Mouse (Mus musculus) neural tube, embryonic 12.5 days (tissue): ENCODE data around the gene Pcnp. TPM values are rescaled to one million over a fixed set of nuclear protein-coding genes. Genes with fewer than 3 reads are reported as not detected.
A peak's percentile ranks its signal among the peaks of the same experiment; 100 is the strongest.
"Not testable (repeated sequence)": the region's sequence is repeated elsewhere in the genome, so short reads cannot be mapped to it uniquely, and the experiment has no call there.

ENCODE experiments used
- ATAC-seq: fragments of 200-750 bp; cut with Nextera tagmentation; 2 replicates; pipeline ENCODE4 v1.8.0; 2017; ENCODE audit warnings: low read depth, mild to moderate bottlenecking, moderate TSS enrichment, moderate library complexity; ENCODE audit not compliant: low FRiP score
- H3K27ac ChIP-seq: fragments of 300-500 bp; sonication (generic); 2 replicates; pipeline ENCODE4 v1.5.1; 2016
- H3K27me3 ChIP-seq: fragments of 300-500 bp; sonication (generic); replicated peaks from 2 replicates; pipeline ENCODE4 v1.6.1; 2016; ENCODE audit warnings: mild to moderate bottlenecking
- H3K36me3 ChIP-seq: fragments of 300-500 bp; sonication (generic); 2 replicates; pipeline ENCODE4 v1.6.1; 2016; ENCODE audit warnings: mild to moderate bottlenecking
- H3K4me1 ChIP-seq: fragments of 300-500 bp; sonication (generic); 2 replicates; pipeline ENCODE4 v1.6.1; 2016
- H3K4me2 ChIP-seq: fragments of 300-500 bp; sonication (generic); replicated peaks from 2 replicates; pipeline ENCODE4 v1.6.1; 2016; ENCODE audit warnings: mild to moderate bottlenecking
- H3K4me3 ChIP-seq: fragments of 300-500 bp; sonication (generic); 2 replicates; pipeline ENCODE4 v1.5.1; 2016
- H3K9ac ChIP-seq: fragments of 300-500 bp; sonication (generic); 2 replicates; pipeline ENCODE4 v1.6.1; 2016; ENCODE audit warnings: mild to moderate bottlenecking
- H3K9me3 ChIP-seq: fragments of 300-500 bp; sonication (generic); 2 replicates; pipeline ENCODE4 v1.6.1; 2016; ENCODE audit warnings: mild to moderate bottlenecking
- WGBS: fragments of 180-500 bp; shearing (Covaris S2); methylation state at CpG from one replicate; pipeline ENCODE4 v1.1.7; 2016; 5-methylcytosine and 5-hydroxymethylcytosine counted together
- polyA plus RNA-seq: library from polyadenylated mRNA; unstranded; fragments of >200 nt; fragmentation: Nextera tagmentation; extraction: Ambion mirVana; gene quantifications from 2 replicates; pipeline ENCODE4 v1.2.1, GENCODE M21; 2016

Pcnp gene
- polyA plus RNA-seq, 1 experiment from 2014 or later = 270 TPM

- H3K27me3 ChIP-seq = no peaks in the 10 kb centered on the region
- peaks cover 10% of the 10 kb centered on the region for H3K4me1 ChIP-seq
- peaks cover 35% of the 10 kb centered on the region for H3K36me3 ChIP-seq
- H3K9me3 ChIP-seq = no peaks in the 10 kb centered on the region
- H3K9ac ChIP-seq = peak within 1 kb of the TSS; percentile 93
- under 1% methylated on average over 86 of the region's 86 CpGs for WGBS
- peak within 1 kb of the TSS; percentile 96 for H3K4me3 ChIP-seq
- peak within 1 kb of the TSS; percentile 80 for H3K4me2 ChIP-seq
- ATAC-seq = peak; percentile 99
- H3K27ac ChIP-seq = peak within 1 kb of the TSS; percentile 70
Observed at GRCm38 (mm10) chr16:55973431-55974255, 55.9 kb downstream of the Pcnp start, which contains the start of gene Zbtb11. Gene Zbtb11 (plus strand): TSS chr16:55973883.

GRCm38 (mm10) chr16:55972626-55973201 lies 56.8 kb downstream of the Pcnp start:
- H3K27ac ChIP-seq = no peak overlapping the region
- H3K4me2 ChIP-seq = peak overlapping the region; percentile 80
- peaks cover 10% of the 10 kb centered on the region for H3K4me1 ChIP-seq
- WGBS = 60% methylated on average over 10 of the region's 10 CpGs
- ATAC-seq = no peak
- no peaks in the 10 kb centered on the region for H3K9me3 ChIP-seq
- peaks cover 37% of the 10 kb centered on the region for H3K36me3 ChIP-seq
- no peaks in the 10 kb centered on the region for H3K27me3 ChIP-seq
- H3K4me3 ChIP-seq = peak overlapping the region; percentile 96
- H3K9ac ChIP-seq = no peak overlapping the region

- no peak for ATAC-seq
- H3K36me3 ChIP-seq = peaks cover 37% of the 10 kb centered on the region
- 88% methylated on average over 6 of the region's 6 CpGs for WGBS
- no peak overlapping the region for H3K27ac ChIP-seq
- H3K9ac ChIP-seq = no peak overlapping the region
- H3K9me3 ChIP-seq = no peaks in the 10 kb centered on the region
- peaks cover 15% of the 10 kb centered on the region for H3K4me1 ChIP-seq
- no peak overlapping the region for H3K4me2 ChIP-seq
- no peak overlapping the region for H3K4me3 ChIP-seq
- no peaks in the 10 kb centered on the region for H3K27me3 ChIP-seq
Observed at GRCm38 (mm10) chr16:55971735-55972615, 57.6 kb downstream of the Pcnp start.

- no peak overlapping the region for H3K4me3 ChIP-seq
- ATAC-seq = no peak
- H3K9me3 ChIP-seq = no peaks in the 10 kb centered on the region
- peaks cover 37% of the 10 kb centered on the region for H3K36me3 ChIP-seq
- no peak overlapping the region for H3K9ac ChIP-seq
- H3K4me2 ChIP-seq = no peak overlapping the region
- WGBS = 98% methylated on average over 5 of the region's 5 CpGs
- H3K27me3 ChIP-seq = no peaks in the 10 kb centered on the region
- H3K4me1 ChIP-seq = peaks cover 14% of the 10 kb centered on the region
- H3K27ac ChIP-seq = no peak overlapping the region
Observed at GRCm38 (mm10) chr16:55970416-55970815, 59.1 kb downstream of the Pcnp start.

GRCm38 (mm10) chr16:55969147-55969546 lies 60.4 kb downstream of the Pcnp start:
- Histone ChIP-seq H3K4me3 (no peak overlapping the region), H3K4me1 (peaks cover 8% of the 10 kb centered on the region), H3K27me3 (no peaks in the 10 kb centered on the region), H3K36me3 (peaks cover 37% of the 10 kb centered on the region), H3K9me3 (no peaks in the 10 kb centered on the region), H3K4me2 (no peak overlapping the region), H3K27ac (no peak overlapping the region), H3K9ac (no peak overlapping the region)
- ATAC-seq = no peak
- 82% methylated on average over 3 of the region's 3 CpGs for WGBS

- H3K9ac ChIP-seq = peak overlapping the region; percentile 90
- peak overlapping the region; percentile 78 for H3K4me2 ChIP-seq
- ATAC-seq = no peak
- peak overlapping the region; percentile 78 for H3K4me3 ChIP-seq
- peaks cover 36% of the 10 kb centered on the region for H3K36me3 ChIP-seq
- H3K9me3 ChIP-seq = no peaks in the 10 kb centered on the region
- no peaks in the 10 kb centered on the region for H3K27me3 ChIP-seq
- 45% methylated on average over 1 of the region's 1 CpGs for WGBS
- H3K27ac ChIP-seq = no peak overlapping the region
- peaks cover 5% of the 10 kb centered on the region for H3K4me1 ChIP-seq
Observed at GRCm38 (mm10) chr16:55967221-55967620, 62.3 kb downstream of the Pcnp start.

GRCm38 (mm10) chr16:55966212-55966871 lies 63.2 kb downstream of the Pcnp start, which contains the start of gene Rpl24:
Gene Rpl24 (plus strand): TSS chr16:55966275.
- ATAC-seq = peak; percentile 94
- H3K27ac ChIP-seq = peak within 1 kb of the TSS; percentile 66

GRCm38 (mm10) chr16:55964126-55964949 lies 65.2 kb downstream of the Pcnp start:
- 69% methylated on average over 4 of the region's 4 CpGs for WGBS
- no peak for ATAC-seq

More at GRCm38 (mm10) chr16:55966212-55966871, 63.2 kb downstream of the Pcnp start, which contains the start of gene Rpl24:
- H3K4me2 ChIP-seq = peak within 1 kb of the TSS; percentile 78
- H3K9ac ChIP-seq = peak within 1 kb of the TSS; percentile 90
- peaks cover 5% of the 10 kb centered on the region for H3K4me1 ChIP-seq
- WGBS = under 1% methylated on average over 42 of the region's 42 CpGs
- H3K36me3 ChIP-seq = peaks cover 27% of the 10 kb centered on the region
- H3K9me3 ChIP-seq = no peaks in the 10 kb centered on the region
- no peaks in the 10 kb centered on the region for H3K27me3 ChIP-seq
- peak within 1 kb of the TSS; percentile 78 for H3K4me3 ChIP-seq

GRCm38 (mm10) chr16:55963068-55963467 lies 66.5 kb downstream of the Pcnp start:
- WGBS = 94% methylated on average over 6 of the region's 11 CpGs
- not testable (repeated sequence) for H3K36me3 ChIP-seq

More at GRCm38 (mm10) chr16:55964126-55964949, 65.2 kb downstream of the Pcnp start:
- Histone ChIP-seq H3K4me2 (no peak overlapping the region), H3K9me3 (no peaks in the 10 kb centered on the region), H3K27me3 (no peaks in the 10 kb centered on the region), H3K4me3 (no peak overlapping the region), H3K27ac (no peak overlapping the region), H3K4me1 (peaks cover 5% of the 10 kb centered on the region), H3K36me3 (peaks cover 9% of the 10 kb centered on the region), H3K9ac (no peak overlapping the region)

More at GRCm38 (mm10) chr16:55963068-55963467, 66.5 kb downstream of the Pcnp start:
- not testable (repeated sequence) for ATAC-seq, H3K4me3 ChIP-seq, H3K9ac ChIP-seq, H3K9me3 ChIP-seq, H3K4me1 ChIP-seq, H3K4me2 ChIP-seq, H3K27ac ChIP-seq, H3K27me3 ChIP-seq
